Mouse (Mus musculus) thymus, postnatal 10 days (tissue): Measurements from ENCODE around the gene Wdr93.

Source experiments
- DNase-seq, 2 experiments: peaks; one replicate each; pipeline ENCODE4 v3.0.0; 2021; ENCODE audit warnings: low spot score in 2 of 2

Gene Wdr93

DNA sequence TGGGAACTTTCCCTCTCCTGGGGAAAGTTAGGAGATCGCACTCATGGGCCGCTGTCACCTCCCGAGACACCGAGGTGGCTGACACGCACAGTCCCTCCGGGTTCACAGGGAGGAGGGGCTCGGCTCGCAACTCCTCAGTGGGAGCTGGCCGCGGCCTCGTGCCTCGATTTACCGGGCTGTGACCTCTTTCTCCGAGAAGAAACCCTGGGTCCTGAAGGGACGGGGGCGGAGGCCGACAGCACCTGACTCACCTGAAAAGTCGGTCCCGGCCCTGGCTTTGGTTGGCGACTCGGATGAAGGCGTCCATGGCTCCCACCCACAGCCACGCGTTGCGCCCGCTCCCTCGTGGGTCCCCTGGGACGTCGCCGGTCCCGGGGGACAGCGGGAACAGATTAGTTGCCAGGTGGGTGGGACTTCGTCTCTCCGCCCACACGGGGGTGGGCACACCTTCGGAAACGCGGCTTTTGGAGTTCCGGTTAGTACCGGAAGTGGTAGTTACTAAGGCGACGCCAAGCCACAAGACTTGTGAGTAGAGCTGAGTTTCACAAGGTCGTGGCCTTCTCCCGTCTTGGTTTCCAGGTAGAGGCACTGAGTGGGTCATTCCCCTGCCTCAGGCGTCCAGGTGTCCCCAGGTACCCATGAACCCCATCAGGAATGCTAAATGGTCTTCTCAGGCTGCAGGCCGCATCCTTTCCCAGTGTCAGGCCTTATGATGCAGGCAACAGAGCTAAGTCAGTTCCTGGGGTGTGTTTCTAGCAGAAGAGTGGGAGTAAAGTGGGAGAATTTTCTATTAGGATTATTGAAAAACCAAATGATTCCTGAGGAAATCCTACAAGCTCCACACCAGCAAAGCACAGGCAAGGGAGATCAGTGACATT is at the start of gene Wdr93, which contains the start of gene Pex11a:
Gene Wdr93, plus strand, starts transcription at position 505 of the 878 bp plus-strand sequence.
Gene Pex11a, minus strand, starts transcription at position 473 of the 878 bp plus-strand sequence.
- peak; percentile 70 to 75 for DNase-seq

DNA sequence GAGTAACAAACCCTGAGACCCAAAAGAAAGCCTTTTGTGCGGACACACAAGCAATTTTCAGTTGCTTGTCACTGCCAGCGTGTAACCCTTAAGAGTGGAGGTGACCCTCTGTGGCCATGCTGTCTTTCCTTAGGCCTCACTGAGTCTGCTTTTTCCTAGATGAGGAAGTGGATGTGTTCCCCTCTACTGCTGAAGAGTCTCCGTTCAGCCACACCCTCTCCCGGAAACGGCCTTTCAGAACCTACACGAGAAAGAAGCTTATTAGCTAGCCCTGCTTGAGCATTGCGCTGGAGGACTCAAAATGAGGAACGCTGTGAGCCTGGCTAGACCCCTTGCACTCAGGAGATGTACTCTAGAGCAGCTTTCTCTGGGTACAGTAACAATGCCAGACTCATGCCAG is 46.5 kb upstream of the Wdr93 start:
- no peak for DNase-seq

DNA sequence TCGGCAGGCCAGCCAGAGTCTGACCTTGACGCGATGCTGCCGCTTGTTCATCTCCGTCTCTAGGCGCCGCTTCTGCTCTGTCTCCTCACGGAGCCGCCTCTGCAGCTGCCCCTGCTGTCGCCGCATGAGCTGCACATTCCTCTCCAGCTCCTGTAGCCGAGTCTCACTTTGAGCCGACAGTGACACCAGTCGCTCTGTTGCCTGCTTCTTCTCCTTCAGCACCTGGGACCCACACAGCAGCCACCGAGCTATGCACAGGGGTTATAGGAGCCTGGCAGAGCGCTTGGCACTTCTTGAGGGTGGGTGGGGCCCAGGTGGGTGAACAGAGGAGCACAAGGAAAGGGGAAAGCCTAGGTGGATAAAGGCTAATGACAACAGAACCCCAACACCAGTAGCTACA is 40.2 kb upstream of the Wdr93 start:
- no peak for DNase-seq

DNA sequence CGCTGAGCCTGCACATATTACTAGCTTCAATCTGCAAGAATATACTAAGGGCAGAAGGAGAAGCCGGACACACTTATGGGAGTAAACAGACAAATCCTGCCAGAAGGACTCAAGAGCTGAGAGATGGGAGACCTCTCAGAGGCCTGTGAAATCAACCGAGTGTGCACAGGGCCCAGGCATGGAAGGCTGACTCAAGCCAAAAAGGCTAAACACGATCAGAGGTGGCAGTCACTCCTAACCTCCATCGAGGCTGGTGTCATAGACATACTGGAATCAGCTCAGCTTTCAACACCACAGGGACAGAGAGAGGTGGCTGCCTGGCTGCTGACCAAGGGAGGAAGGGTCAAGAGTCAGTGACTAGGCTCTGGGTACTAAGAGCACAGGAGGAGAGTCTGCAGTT is 37.8 kb upstream of the Wdr93 start:
- no peak for DNase-seq

DNA sequence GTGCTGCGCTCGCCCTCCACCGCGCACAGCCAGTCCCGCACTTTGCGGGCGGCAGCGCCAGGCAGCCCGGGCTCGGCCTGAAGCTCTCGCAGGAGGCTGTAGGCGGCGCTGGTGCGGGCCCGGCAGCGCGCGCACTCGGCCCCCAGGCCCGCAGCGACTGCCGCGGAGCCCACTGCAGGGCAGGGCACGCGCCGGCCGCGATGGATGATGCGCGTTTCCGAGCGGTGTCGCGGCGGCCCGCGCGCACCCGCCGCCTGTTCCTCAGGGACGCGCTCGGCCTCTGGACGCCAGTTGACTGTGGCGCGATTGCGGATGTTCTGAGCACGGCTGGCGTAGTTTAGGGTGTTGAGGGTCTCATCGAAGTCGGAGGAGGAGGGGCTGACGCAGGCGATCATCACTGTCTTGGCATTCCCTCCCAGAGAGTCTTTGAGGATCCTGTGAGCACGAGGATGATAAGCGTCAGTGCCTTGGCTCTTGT is 32.8 kb upstream of the Wdr93 start:
- no peak for DNase-seq

DNA sequence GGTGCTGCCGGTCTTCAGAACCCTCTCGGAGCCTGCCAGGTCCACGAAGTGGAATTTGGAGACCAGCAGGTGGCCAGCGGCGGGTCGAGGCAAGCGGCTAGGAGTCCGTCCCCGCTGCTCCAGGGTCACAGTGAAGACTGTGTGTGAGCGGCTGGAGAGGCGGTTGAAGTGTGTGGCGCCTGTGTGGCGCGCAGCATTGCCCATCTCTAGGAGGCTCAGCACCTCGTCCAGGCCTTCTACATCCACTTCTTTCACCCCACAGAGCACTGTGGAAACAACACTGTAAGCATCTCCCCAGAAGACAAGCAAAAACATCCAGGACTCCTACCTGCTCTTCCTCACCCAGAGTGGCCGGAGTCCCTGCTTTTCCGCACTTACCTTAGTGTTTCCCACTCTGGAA is 32.1 kb upstream of the Wdr93 start:
- DNase-seq, result no peak

DNA sequence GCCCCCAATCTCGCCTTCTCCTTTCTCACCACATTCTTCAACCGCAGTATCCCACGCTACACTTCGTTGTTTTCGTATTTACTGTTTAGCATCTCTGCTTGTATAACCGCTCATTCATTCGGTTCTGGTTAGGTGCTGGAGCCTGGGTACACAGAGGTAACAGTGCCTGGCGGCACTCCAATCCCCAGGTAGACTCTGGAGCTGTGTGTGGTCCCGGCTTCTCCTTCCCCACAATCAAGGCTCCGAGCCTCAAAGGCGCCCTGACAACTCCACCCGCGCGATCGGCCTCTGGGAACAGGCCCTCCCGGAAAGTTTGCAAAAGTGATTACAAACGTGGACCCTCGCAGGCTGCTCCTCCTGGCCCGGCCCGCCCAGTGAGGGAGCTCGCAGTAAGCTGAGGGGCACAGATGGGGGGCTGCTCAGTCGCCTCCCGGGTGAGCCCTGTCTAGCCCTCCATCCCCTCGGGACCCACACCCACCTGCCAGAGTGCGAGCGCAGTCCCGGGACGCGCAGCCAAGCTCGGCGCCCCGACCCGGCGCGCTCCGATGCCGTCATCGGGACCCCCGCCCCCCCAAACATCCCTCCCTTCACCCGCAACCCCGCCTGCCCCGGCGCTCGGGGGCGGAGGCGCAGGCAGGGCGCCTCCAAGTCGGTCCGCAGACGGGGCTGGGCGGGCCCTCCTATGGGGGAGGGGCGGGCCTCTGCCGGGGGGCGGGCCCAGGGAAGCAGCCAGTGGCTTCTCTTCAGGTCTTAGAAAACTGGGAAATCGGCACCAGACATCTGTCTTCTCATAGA is 27.6 kb upstream of the Wdr93 start, which contains the start of gene Kif7:
Gene Kif7, minus strand, starts transcription at position 534 of the 795 bp plus-strand sequence.
- DNase-seq, result peak; percentile 79 to 85

DNA sequence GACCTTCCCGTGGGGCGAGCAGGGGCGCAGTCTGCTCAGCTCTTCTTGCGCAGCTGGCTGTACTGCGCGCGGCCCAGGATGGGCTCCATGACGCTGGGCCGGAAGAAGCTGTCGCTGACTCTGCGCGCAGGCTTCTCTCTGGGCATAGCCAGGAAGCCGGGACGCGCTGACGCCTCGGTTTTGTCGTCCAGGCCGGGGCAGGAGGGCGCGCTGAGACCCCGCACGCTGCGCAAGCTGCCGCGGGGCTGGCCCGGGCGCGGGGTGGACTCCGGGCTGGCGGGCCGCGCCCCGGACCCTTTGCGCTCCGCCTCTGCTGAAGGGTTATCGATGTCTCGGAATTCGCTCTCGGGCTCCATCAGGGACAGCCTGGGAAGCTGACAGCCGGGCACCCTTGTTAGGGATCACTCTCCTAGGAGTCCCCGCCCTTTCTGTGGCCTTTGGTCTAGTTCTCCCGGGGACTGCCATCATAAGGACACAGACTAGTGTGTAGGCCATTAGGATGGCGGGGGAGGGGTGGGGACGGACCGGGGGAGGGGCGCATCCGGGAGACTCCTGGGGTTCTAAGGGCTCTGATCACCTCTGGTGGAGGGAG is 21.5 kb upstream of the Wdr93 start:
- DNase-seq, result peak; percentile 62 to 77

DNA sequence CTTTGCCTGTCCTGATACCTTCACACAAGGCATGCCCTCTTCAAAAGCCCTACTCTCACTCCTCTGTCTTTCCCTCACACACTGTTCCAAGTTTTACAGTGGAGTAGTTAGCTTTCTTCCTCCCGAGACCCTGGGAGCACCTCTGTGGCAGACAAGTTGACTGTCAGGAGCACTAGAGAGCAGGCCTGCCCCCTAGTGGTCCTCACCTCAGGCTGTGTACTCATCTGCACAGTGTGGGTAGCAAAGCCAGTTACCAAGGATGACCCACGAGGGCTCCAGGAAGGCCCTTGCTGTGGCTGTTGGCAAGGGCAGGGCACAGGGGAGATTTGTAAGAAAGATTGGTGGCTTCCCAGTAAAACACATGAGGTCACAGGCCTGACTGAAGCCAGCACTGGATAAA is 15.9 kb upstream of the Wdr93 start:
- peak; percentile 47 to 73 for DNase-seq

DNA sequence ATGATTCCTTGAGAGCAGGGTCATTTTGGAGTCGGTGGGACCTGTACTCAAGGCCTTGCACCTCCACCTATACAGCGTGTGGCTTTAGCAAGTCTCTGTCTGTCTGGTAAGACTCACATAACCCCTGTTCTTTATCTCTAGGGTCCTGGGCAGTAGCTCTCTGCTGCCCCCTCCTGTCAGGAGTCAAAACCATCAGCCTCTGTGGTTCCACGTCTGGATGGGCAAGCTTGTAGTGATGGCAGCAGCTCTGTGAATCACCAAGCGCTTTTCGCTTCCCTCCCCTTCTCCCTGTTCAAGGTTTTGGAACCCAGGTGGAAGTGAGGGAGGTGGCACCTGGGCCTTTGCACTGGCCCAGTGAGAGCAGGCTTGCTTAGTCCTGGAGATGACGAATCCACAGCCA is 14.7 kb upstream of the Wdr93 start:
- peak; percentile 52 to 77 for DNase-seq

DNA sequence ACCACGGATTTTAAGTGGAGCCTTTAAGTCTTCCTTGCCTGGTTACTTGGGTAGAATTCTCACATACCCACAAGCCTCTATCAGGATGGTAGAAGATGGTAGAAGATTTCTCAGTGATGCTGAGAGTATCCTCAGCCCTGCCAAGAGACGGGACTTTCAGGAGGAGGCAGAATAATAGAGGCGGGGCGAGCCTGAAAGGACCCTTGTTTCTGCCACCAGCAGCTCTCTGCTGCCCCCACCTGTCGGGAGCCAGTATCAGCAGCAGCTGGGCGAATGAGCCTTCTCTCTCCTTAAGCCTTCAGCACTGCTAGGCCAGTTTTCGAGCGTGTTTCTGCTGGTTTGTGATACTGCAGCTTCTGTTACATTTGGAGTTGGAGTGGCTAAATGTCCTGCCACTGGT is 13.8 kb upstream of the Wdr93 start:
- peak; percentile 38 to 77 for DNase-seq

DNA sequence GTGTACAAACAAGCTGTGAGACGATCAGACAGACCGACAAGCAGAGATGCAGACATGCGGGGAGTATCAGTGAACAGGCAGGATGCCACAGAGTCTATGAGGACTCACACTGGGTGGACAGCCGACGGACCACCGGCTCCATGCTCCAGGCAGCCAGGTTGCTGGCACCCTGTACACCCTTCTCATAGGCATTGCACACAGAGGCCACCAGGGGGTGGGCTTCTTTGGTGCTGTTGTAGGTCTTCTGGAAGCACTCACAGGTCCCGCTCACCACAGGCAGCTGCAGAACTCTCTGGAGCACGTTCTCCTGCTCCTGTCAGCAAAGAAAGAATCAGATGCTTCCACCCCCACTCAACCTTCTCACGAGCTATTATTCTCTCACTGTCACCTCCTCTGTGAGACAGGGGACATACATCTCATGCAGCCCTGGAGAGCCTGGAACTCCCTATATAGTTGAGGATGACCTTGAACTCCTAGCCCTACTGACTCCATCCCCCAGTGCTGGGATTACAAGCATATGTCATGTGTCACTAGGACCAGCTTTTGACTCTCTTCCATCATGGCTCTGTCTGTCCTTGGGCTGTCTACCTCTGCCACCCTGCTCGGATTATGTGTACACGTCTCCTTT is 13.1 kb upstream of the Wdr93 start:
- no peak for DNase-seq

DNA sequence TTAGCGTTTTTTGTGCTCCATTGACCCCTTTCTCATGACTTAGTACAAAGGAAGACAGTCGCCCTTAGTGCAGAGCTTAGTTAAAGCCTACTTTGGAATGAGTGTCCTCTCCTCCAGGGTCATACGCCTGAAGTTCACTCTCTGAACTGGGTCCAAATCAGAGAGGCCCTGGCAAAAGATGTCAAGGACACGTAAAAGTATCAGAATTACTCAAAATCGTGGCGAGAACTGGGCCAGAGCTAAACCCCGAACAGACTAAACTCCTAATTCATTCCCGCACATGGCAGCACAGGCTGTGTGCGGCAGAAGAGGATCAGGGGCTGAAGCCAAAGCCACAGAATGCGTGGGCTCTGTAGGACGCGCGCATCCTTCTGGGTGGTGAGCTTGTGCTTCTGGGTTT is 11.5 kb upstream of the Wdr93 start:
- DNase-seq, result no peak

DNA sequence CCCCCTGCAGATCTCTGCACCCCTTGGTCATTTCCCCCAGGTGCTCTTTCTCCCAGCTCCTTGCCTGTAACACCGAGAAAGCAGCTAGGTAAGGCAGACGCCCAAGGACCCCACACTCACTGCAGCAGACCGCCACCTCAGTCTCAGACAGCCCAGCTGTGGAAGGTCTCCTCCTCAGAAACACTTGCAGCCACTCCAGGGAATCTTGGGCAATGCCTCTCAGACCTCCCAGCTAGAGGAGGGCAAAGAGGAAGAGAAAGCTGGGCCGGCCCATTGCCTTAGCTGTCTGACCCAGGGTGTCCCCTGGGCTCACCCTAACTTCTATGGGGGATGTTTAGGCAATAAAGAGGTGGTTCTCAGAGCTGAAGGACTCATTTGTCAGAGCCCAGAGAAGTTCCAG is 10.3 kb upstream of the Wdr93 start, which contains the start of gene Plin1:
Gene Plin1, minus strand, starts transcription at position 282 of the 400 bp plus-strand sequence.
- no peak for DNase-seq

DNA sequence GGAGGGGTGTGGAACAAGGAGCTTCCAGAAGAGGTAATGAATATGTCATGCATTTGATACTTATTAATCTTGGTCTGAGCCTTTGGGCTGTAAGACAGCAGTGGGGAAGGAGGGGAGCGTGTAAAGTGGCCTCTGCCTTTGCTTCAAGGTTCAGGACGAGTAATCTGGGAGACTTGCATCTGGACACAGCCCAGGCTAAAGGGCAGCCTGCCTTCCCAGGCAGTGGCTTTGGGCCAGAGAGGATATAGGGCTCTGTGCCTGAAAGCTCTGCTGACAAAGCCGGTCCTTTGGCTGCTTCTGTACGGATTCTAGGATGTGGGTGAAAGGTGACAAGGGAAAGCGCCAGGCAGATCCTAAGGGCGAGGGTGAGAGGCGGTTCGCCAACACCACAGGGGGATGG is 8.4 kb upstream of the Wdr93 start:
- DNase-seq, result no peak

DNA sequence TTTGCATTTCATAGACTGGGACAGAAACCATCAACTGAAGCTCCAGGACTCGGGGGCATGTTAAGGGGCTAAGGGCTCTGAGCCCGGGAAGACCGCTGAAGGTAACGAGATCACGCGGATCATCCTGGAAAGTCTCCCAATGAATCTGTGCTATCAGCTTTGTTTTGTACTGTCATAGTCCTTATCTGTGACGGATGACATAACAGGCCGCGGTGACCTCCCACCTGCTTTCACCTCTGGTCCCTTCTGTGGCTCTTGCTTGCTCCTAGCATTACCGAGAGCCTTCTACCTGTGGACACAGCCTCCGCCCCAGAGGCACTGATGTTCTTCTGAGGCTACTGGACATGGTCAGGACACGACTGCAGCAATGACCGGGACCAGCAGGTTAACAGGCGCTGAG is 6.5 kb upstream of the Wdr93 start:
- DNase-seq, result no peak

DNA sequence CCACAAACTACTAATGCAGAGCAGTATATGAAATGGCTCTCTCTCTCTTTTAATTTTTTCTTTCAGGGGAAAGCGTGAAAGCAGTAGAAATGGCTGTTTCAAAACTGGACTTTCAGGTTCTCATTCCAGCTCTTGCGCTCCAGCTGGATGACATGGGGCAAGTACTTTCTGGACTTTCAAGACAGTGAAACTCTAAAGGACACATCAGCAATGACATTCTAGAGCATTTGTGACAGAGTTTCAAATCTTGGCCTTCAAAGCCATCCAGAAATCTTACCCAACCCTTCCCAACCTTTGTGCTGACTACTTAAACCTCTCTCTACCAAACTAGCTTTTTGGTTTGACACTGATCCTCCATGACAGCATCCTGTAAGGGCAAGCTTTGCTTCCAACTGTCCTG is 4.0 kb upstream of the Wdr93 start:
- no peak for DNase-seq

DNA sequence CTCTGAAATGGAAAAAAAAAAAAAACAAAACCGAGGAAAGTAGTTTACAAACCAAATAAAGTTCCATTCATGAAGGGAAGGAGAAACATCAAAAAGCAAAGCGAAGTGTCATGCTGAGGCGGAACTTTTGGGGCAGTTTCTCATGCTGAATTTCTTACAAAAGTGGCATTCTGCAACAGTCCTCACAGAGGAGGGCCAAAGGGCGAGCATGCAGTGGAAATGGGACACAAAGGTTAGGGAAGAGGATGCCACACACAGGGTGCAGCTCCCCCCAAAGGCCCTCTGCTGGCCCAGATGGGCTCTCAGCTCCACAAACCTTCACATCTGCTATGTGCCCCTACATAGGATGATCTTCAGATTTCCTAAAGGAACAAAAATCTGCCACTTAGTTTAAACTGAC is 2.7 kb upstream of the Wdr93 start:
- DNase-seq, result no peak

DNA sequence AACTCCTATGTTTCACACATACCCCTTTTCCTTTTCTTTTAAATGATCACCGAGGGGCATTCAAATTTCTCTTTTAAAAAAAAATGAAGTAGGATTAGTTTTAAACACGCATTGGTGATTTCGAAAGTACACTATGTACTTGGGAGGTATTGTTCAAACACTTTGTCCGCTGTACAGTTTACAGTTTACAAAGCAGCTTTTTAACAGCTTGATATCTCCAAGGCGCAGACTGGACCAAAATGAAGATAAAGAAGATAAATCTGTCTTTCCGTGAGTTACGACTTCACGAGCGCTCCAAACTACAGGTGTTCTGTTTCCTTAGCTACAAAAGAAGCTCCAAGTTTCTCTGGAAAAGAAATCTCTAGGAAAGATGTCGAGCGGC is 695 bp upstream of the Wdr93 start:
- DNase-seq, result no peak

DNA sequence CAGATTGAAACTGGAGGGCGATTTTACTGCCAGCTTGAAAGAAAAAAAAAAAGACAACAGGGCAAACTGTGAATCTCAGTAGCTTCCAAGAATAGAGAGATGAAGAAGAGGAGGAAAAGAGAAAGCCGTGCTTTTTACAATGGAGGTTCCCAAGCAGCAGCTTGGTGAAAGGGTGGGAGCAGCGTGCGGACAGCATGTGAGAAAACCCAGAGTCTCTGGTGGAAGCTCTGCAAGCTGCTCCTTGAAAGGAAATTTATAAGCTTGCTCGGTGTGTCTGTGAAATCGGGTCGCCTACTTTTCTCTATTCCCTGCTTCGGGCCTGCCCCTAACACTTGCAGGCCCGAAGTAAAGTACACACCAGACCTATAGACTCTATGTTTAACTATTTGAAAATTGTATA is 1.1 kb downstream of the Wdr93 start:
- no peak for DNase-seq

DNA sequence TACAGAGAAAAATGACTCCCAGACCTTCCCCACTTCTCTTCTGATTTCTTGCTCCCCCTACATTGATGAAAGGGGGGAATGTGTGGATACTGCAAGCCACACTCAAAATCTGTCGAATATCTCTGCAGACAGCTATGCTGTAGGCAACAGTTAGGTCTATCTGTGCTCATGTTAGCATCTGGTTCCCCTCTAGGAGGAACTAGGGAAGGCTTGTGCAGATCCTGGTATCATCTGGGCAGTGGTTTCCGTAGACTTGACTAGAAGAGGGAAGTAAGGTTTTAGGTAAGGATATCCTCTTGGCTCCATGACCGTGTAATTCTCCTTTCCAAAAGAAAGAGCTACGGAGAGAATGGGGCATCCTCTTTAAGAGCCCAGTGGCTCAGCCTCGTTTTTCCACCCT is 1.6 kb downstream of the Wdr93 start:
- DNase-seq, result no peak

DNA sequence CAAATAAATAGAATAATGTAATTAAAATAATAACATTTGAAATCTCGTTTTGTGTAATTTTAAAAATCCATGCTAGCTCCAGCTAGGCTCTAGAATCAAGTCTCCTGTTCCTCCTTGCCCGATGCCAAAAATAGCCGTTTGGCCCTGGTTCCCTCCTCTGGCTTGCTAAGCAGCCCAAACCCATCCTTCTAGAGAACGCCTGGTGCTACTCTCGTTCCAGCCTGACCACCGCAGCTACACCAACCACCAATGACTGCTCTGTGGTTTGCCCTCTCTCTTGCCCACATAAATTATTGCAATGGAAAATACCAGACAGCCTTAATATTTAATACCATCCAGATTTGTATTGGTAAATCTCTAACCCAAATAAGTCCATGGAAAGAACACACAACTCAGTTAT is 4.7 kb downstream of the Wdr93 start:
- DNase-seq, result no peak
